11 mouse cellular contexts compared by ENCODE assay signal in the genomic region with DNA sequence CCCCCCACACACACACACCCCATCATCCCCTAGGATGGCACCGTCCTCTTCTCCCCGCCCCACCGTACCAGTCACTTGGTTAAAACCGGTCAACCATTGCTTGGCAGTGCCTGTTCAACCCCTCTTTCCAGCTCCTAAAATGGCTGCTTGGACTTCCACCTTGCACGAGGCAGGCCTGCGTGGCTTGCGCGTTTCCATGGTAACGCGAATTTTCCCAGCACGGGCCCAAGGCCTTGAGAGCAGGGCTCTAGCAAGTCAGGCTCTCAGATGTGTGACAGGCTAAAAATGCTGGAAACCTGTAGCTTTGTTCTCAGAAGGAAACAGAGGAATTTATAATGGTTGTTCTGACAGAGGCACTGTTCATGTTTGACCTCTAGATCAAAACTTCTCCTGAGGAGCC. TPM values are rescaled to one million over a fixed set of nuclear protein-coding genes. Genes with fewer than 3 reads are reported as not detected.
DNase-seq lines count a peak whose midpoint lies in the region; ATAC-seq and TF ChIP-seq lines count a peak whose summit lies in the region.
"Not testable (repeated sequence)": the region's sequence is repeated elsewhere in the genome, so short reads cannot be mapped to it uniquely, and the experiment has no call there.
"Had no signal": no experiment of that assay in that cellular context is flagged by ENCODE, and none has a peak within 500 bp of the region (broad histone marks: within the 10 kb centered on the region; RNA-seq: fewer than 3 reads in every experiment).

A gene (minus strand): TSS at position 173 of the 400 bp plus-strand sequence.

- H3K36me3 ChIP-seq in ES-Bruce4 (ENCODE audit: control insufficient read depth, insufficient read depth, low read length, poor library complexity, severe bottlenecking); heart, embryonic 10.5 days; hindbrain, embryonic 13.5 days; kidney, embryonic 15.5 days; lung, embryonic 14.5 days (ENCODE audit: insufficient read depth); midbrain, embryonic 16.5 days (ENCODE audit: control insufficient read depth, insufficient read depth, low read length); stomach, embryonic 14.5 days (ENCODE audit: control insufficient read depth, insufficient read depth, low read length): not testable (repeated sequence)

- peak; percentile 1 for DNase-seq in embryo, embryonic 11 days
- DNase-seq in heart, embryonic 10.5 days (ENCODE audit: low spot score): peak; percentile 27
- peak; percentile 9 for DNase-seq in lung, embryonic 14.5 days

- TF ChIP-seq POLR2A in ES-Bruce4 (IDR thresholded peaks at IDR 0.05; ENCODE audit: insufficient read depth, low read length): not testable (repeated sequence)

- not testable (repeated sequence) for H3K9ac ChIP-seq in ES-Bruce4 (ENCODE audit: low read depth, poor library complexity, severe bottlenecking); hindbrain, embryonic 13.5 days; kidney, embryonic 15.5 days; lung, embryonic 14.5 days; midbrain, embryonic 16.5 days (ENCODE audit: low read depth, low read length); stomach, embryonic 14.5 days (replicated peaks; ENCODE audit: low read depth, low read length)

- peak within 1 kb of the TSS; percentile 4; the same call in 1 of the 2 replicates for H3K4me2 ChIP-seq in hindbrain, embryonic 13.5 days
- H3K4me2 ChIP-seq in kidney, embryonic 15.5 days: peak within 1 kb of the TSS; percentile 41
- H3K4me2 ChIP-seq in lung, embryonic 14.5 days; stomach, embryonic 14.5 days (replicated peaks; ENCODE audit: low read depth, low read length): not testable (repeated sequence)
- 0 out of 2 replicates have a peak within 1 kb of the TSS, but pooled peaks have one; percentile 25 for H3K4me2 ChIP-seq in midbrain, embryonic 16.5 days (ENCODE audit: low read length)

- not testable (repeated sequence) for H3K4me1 ChIP-seq in ES-Bruce4 (ENCODE audit: control insufficient read depth, insufficient read depth, low read length); heart, embryonic 10.5 days; hindbrain, embryonic 13.5 days (replicated peaks); kidney, embryonic 15.5 days; lung, embryonic 14.5 days (ENCODE audit: insufficient read depth); midbrain, embryonic 16.5 days (ENCODE audit: control insufficient read depth, insufficient read depth, low read length); stomach, embryonic 14.5 days (ENCODE audit: control insufficient read depth, insufficient read depth, low read length)

- ATAC-seq in hindbrain, embryonic 13.5 days (ENCODE audit: low FRiP score); lung, embryonic 14.5 days (ENCODE audit: insufficient read depth); midbrain, embryonic 16.5 days: not testable (repeated sequence)
- 0 out of 2 replicates have a peak, but pooled peaks have one; percentile 9 for ATAC-seq in kidney, embryonic 15.5 days (replicated peaks; ENCODE audit: low FRiP score)
- ATAC-seq in stomach, embryonic 14.5 days (ENCODE audit: insufficient number of reproducible peaks, insufficient read depth, low FRiP score, low read depth): peak; percentile 28; the same call in 1 of the 2 replicates

- not testable (repeated sequence) for TF ChIP-seq EP300 in ES-Bruce4 (IDR thresholded peaks at IDR 0.05; ENCODE audit: insufficient read depth, low read depth, low read length)

- not testable (repeated sequence) for TF ChIP-seq CTCF in ES-Bruce4 (IDR thresholded peaks at IDR 0.05; ENCODE audit: low read depth, low read length); lung, embryonic 14.5 days (IDR thresholded peaks at IDR 0.05; ENCODE audit: low read depth)

- not testable (repeated sequence) for H3K27me3 ChIP-seq in ES-Bruce4 (ENCODE audit: control insufficient read depth, insufficient read depth, low read length, poor library complexity, severe bottlenecking); heart, embryonic 10.5 days (ENCODE audit: insufficient read depth, poor library complexity, severe bottlenecking); hindbrain, embryonic 13.5 days; kidney, embryonic 15.5 days; lung, embryonic 14.5 days (ENCODE audit: insufficient read depth, low read length); midbrain, embryonic 16.5 days (ENCODE audit: control insufficient read depth, insufficient read depth, low read depth, low read length); stomach, embryonic 14.5 days (ENCODE audit: control insufficient read depth, insufficient read depth, low read length)

- not testable (repeated sequence) for H3K27ac ChIP-seq in ES-Bruce4 (ENCODE audit: insufficient read depth, low read length); heart, embryonic 10.5 days; hindbrain, embryonic 13.5 days; kidney, embryonic 15.5 days; lung, embryonic 14.5 days (ENCODE audit: low read depth); midbrain, embryonic 16.5 days (ENCODE audit: low read length); stomach, embryonic 14.5 days (ENCODE audit: low read length)

- peak within 1 kb of the TSS; percentile 64 for H3K4me3 ChIP-seq in ES-Bruce4 (ENCODE audit: low read depth, low read length)
- H3K4me3 ChIP-seq in heart, embryonic 10.5 days: peak within 1 kb of the TSS; percentile 27; the same call in 1 of the 2 replicates
- not testable (repeated sequence) for H3K4me3 ChIP-seq in hindbrain, embryonic 13.5 days; kidney, embryonic 15.5 days (replicated peaks); lung, embryonic 14.5 days (ENCODE audit: low read depth, low read length); midbrain, embryonic 16.5 days (ENCODE audit: low read depth, low read length); stomach, embryonic 14.5 days (ENCODE audit: low read depth, low read length)

- WGBS in heart, embryonic 10.5 days: 55% methylated on average over 11 of the region's 11 CpGs
- 57% methylated on average over 11 of the region's 11 CpGs for WGBS in hindbrain, embryonic 13.5 days
- WGBS in kidney, embryonic 15.5 days: 55% methylated on average over 11 of the region's 11 CpGs
- 60% methylated on average over 11 of the region's 11 CpGs for WGBS in lung, embryonic 14.5 days
- 61% methylated on average over 11 of the region's 11 CpGs for WGBS in midbrain, embryonic 16.5 days
- WGBS in stomach, embryonic 14.5 days: 61% methylated on average over 11 of the region's 11 CpGs

- peaks cover 14% of the 10 kb centered on the region for H3K9me3 ChIP-seq in ES-Bruce4 (replicated peaks; ENCODE audit: control insufficient read depth, insufficient read depth, low read length, poor library complexity, severe bottlenecking)
- H3K9me3 ChIP-seq in heart, embryonic 10.5 days; hindbrain, embryonic 13.5 days; lung, embryonic 14.5 days (ENCODE audit: low read depth, low read length); midbrain, embryonic 16.5 days (replicated peaks; ENCODE audit: control insufficient read depth, low read length, poor library complexity, severe bottlenecking); stomach, embryonic 14.5 days (ENCODE audit: control insufficient read depth, low read depth, low read length): not testable (repeated sequence)
- peaks cover 13% of the 10 kb centered on the region; the same call in 1 of the 2 replicates for H3K9me3 ChIP-seq in kidney, embryonic 15.5 days (replicated peaks)

RNA-seq across cellular contexts. Expression of the gene that starts here (rescaled TPM):
- 0.41 TPM in 1 of 2 replicates, not detected in the other for polyA plus RNA-seq in ES-Bruce4 (2011; ENCODE audit: insufficient read depth, insufficient read length, low read depth, missing spikeins)
- polyA plus RNA-seq in heart, embryonic 10.5 days (2016; fragmentation: Nextera tagmentation; extraction: Ambion mirVana): not detected in 2 replicates
- 0.26 and 0.32 TPM in 2 replicates for polyA plus RNA-seq in hindbrain, embryonic 13.5 days (2015; fragmentation: Nextera tagmentation; extraction: Ambion mirVana)
- polyA plus RNA-seq in kidney, embryonic 15.5 days (2015; fragmentation: Nextera tagmentation; extraction: Ambion mirVana): not detected in 2 replicates
- polyA plus RNA-seq in lung, embryonic 14.5 days (2014; fragmentation: Nextera tagmentation; extraction: Ambion mirVana): 0.14 and 0.30 TPM in 2 replicates
- polyA plus RNA-seq in midbrain, embryonic 16.5 days (2015; fragmentation: Nextera tagmentation; extraction: Ambion mirVana): 1.0 and 1.1 TPM in 2 replicates
- not detected in 2 replicates for polyA plus RNA-seq in stomach, embryonic 14.5 days (2014; fragmentation: Nextera tagmentation; extraction: Ambion mirVana)
- polyA plus RNA-seq: CD4-positive, CD25-positive, alpha-beta regulatory T cell, adult 4 months; liver, embryonic 16.5 days; midbrain, embryonic 11.5 days had no signal

Comparison
In these comparisons a context has a peak if more than half of its experiments do, and no peak if none do; other contexts are left out.
1. Peak in DNase-seq and H3K4me3 ChIP-seq in heart, embryonic 10.5 days; RNA of the gene not detected or under 1 TPM.
2. Peak in ATAC-seq and H3K4me2 ChIP-seq in kidney, embryonic 15.5 days; RNA of the gene not detected or under 1 TPM.
3. Peak in DNase-seq in lung, embryonic 14.5 days; RNA of the gene not detected or under 1 TPM.
4. Peak in ATAC-seq in stomach, embryonic 14.5 days; RNA of the gene not detected or under 1 TPM.